Mouse (Mus musculus) brown adipose tissue, adult 24 weeks (tissue): ENCODE measurements around the gene Bpifb6. TPM values are rescaled to one million over a fixed set of nuclear protein-coding genes. Genes with fewer than 3 reads are reported as not detected.

Source experiments
- H3K27ac ChIP-seq: fragments of 200-500 bp; replicated peaks from 2 replicates; pipeline ENCODE4 v1.5.1; 2012; ENCODE audit warnings: low read depth, mild to moderate bottlenecking, low read length
- H3K4me1 ChIP-seq: fragments of 200-500 bp; 2 replicates; pipeline ENCODE4 v1.6.1; 2012; ENCODE audit warnings: low read length, mixed read lengths; ENCODE audit not compliant: control insufficient read depth, insufficient read depth, insufficient read length
- H3K4me3 ChIP-seq: fragments of 200-500 bp; 2 replicates; pipeline ENCODE4 v1.5.1; 2012; ENCODE audit warnings: low read depth, mild to moderate bottlenecking, low read length, moderate library complexity; ENCODE audit not compliant: insufficient read depth
- polyA plus RNA-seq: library from polyadenylated mRNA; stranded (reverse); fragments of >200 nt; gene quantifications from 2 replicates; pipeline ENCODE4 v1.2.4, GENCODE M21; 2012; ENCODE audit not compliant: missing spikeins, insufficient read depth, insufficient read length

Gene Bpifb6
- polyA plus RNA-seq = not detected in 2 replicates

GRCm38 (mm10) chr2:153900088-153900487 is at the start of gene Bpifb6:
Gene Bpifb6 (plus strand): TSS chr2:153900388.
- Histone ChIP-seq H3K4me1 (peaks cover 3% of the 10 kb centered on the region; the same call in 1 of the 2 replicates), H3K4me3 (no peak within 1 kb of the TSS)

GRCm38 (mm10) chr2:153851030-153851360 is 49.2 kb upstream of the Bpifb6 start:
- H3K27ac ChIP-seq = no peak overlapping the region

More at GRCm38 (mm10) chr2:153900088-153900487, at the start of gene Bpifb6:
- H3K27ac ChIP-seq = no peak within 1 kb of the TSS

GRCm38 (mm10) chr2:153853544-153853943 is 46.6 kb upstream of the Bpifb6 start:
- no peaks in the 10 kb centered on the region for H3K4me1 ChIP-seq
- no peak overlapping the region for H3K4me3 ChIP-seq
- no peak overlapping the region for H3K27ac ChIP-seq

More at GRCm38 (mm10) chr2:153851030-153851360, 49.2 kb upstream of the Bpifb6 start:
- Histone ChIP-seq H3K4me3 (no peak overlapping the region), H3K4me1 (no peaks in the 10 kb centered on the region)

GRCm38 (mm10) chr2:153859581-153859980 is 40.6 kb upstream of the Bpifb6 start:
- no peaks in the 10 kb centered on the region for H3K4me1 ChIP-seq
- H3K27ac ChIP-seq = no peak overlapping the region
- no peak overlapping the region for H3K4me3 ChIP-seq

GRCm38 (mm10) chr2:153860315-153860714 is 39.9 kb upstream of the Bpifb6 start:
- Histone ChIP-seq H3K4me3 (no peak overlapping the region), H3K4me1 (no peaks in the 10 kb centered on the region), H3K27ac (no peak overlapping the region)

- no peak overlapping the region for H3K27ac ChIP-seq
- H3K4me1 ChIP-seq = no peaks in the 10 kb centered on the region
- no peak overlapping the region for H3K4me3 ChIP-seq
Measured at GRCm38 (mm10) chr2:153860715-153861114, 39.5 kb upstream of the Bpifb6 start.

- no peak overlapping the region for H3K27ac ChIP-seq
- H3K4me1 ChIP-seq = no peaks in the 10 kb centered on the region
Measured at GRCm38 (mm10) chr2:153861960-153862359, 38.2 kb upstream of the Bpifb6 start.

GRCm38 (mm10) chr2:153870984-153871383 is 29.2 kb upstream of the Bpifb6 start, which contains the start of gene Sun5:
Gene Sun5 (minus strand): TSS chr2:153871084.
- Histone ChIP-seq H3K4me3 (no peak within 1 kb of the TSS), H3K27ac (no peak within 1 kb of the TSS), H3K4me1 (no peaks in the 10 kb centered on the region)

More at GRCm38 (mm10) chr2:153861960-153862359, 38.2 kb upstream of the Bpifb6 start:
- no peak overlapping the region for H3K4me3 ChIP-seq

GRCm38 (mm10) chr2:153874745-153875144 is 25.4 kb upstream of the Bpifb6 start, which contains the start of gene Bpifb2:
Gene Bpifb2 (plus strand): TSS chr2:153875045.
- Histone ChIP-seq H3K4me1 (no peaks in the 10 kb centered on the region), H3K27ac (no peak within 1 kb of the TSS)

GRCm38 (mm10) chr2:153899111-153899510 is 1.1 kb upstream of the Bpifb6 start:
- Histone ChIP-seq H3K4me1 (peaks cover 4% of the 10 kb centered on the region; the same call in 1 of the 2 replicates), H3K4me3 (no peak overlapping the region), H3K27ac (no peak overlapping the region)

More at GRCm38 (mm10) chr2:153874745-153875144, 25.4 kb upstream of the Bpifb6 start, which contains the start of gene Bpifb2:
- H3K4me3 ChIP-seq = no peak within 1 kb of the TSS

- no peaks in the 10 kb centered on the region for H3K4me1 ChIP-seq
- H3K4me3 ChIP-seq = no peak overlapping the region
- no peak overlapping the region for H3K27ac ChIP-seq
Measured at GRCm38 (mm10) chr2:153902726-153903125, 2.5 kb downstream of the Bpifb6 start.

- H3K4me1 ChIP-seq = no peaks in the 10 kb centered on the region
- H3K4me3 ChIP-seq = no peak overlapping the region
- H3K27ac ChIP-seq = no peak overlapping the region
Measured at GRCm38 (mm10) chr2:153906626-153907025, 6.4 kb downstream of the Bpifb6 start.

- Histone ChIP-seq H3K4me1 (no peaks in the 10 kb centered on the region), H3K4me3 (no peak overlapping the region), H3K27ac (no peak overlapping the region)
Measured at GRCm38 (mm10) chr2:153914151-153914550, 14.0 kb downstream of the Bpifb6 start.

GRCm38 (mm10) chr2:153917930-153918329 is 17.7 kb downstream of the Bpifb6 start, which contains the start of gene Bpifb3:
Gene Bpifb3 (plus strand): TSS chr2:153918230.
- no peak within 1 kb of the TSS for H3K27ac ChIP-seq
- no peak within 1 kb of the TSS for H3K4me3 ChIP-seq

GRCm38 (mm10) chr2:153921246-153921645 is 21.1 kb downstream of the Bpifb6 start:
- no peaks in the 10 kb centered on the region for H3K4me1 ChIP-seq
- no peak overlapping the region for H3K27ac ChIP-seq
- no peak overlapping the region for H3K4me3 ChIP-seq

More at GRCm38 (mm10) chr2:153917930-153918329, 17.7 kb downstream of the Bpifb6 start, which contains the start of gene Bpifb3:
- H3K4me1 ChIP-seq = no peaks in the 10 kb centered on the region

GRCm38 (mm10) chr2:153929871-153930413 is 29.8 kb downstream of the Bpifb6 start:
- Histone ChIP-seq H3K4me3 (no peak overlapping the region), H3K27ac (no peak overlapping the region), H3K4me1 (no peaks in the 10 kb centered on the region)
